Mouse (Mus musculus) mouse embryonic stem cell (cell line): Measurements from ENCODE around the gene Ano6.

Experiments used
- in situ Hi-C, 2 experiments: fragments of 300-500 bp; cut with MboI; formaldehyde crosslinking; loops; 1 replicate in 1 of 2; 3 replicates in 1 of 2; pipeline ENCODE4 v1.14.3; 2019 to 2020; ENCODE audit warnings: low sequenced_read_pairs in 2 of 2, low pct_unique_long_range_greater_than_20kb in 1 of 2, mixed read lengths in 1 of 2; ENCODE audit not compliant: unreplicated experiment in 1 of 2

Gene Ano6

DNA sequence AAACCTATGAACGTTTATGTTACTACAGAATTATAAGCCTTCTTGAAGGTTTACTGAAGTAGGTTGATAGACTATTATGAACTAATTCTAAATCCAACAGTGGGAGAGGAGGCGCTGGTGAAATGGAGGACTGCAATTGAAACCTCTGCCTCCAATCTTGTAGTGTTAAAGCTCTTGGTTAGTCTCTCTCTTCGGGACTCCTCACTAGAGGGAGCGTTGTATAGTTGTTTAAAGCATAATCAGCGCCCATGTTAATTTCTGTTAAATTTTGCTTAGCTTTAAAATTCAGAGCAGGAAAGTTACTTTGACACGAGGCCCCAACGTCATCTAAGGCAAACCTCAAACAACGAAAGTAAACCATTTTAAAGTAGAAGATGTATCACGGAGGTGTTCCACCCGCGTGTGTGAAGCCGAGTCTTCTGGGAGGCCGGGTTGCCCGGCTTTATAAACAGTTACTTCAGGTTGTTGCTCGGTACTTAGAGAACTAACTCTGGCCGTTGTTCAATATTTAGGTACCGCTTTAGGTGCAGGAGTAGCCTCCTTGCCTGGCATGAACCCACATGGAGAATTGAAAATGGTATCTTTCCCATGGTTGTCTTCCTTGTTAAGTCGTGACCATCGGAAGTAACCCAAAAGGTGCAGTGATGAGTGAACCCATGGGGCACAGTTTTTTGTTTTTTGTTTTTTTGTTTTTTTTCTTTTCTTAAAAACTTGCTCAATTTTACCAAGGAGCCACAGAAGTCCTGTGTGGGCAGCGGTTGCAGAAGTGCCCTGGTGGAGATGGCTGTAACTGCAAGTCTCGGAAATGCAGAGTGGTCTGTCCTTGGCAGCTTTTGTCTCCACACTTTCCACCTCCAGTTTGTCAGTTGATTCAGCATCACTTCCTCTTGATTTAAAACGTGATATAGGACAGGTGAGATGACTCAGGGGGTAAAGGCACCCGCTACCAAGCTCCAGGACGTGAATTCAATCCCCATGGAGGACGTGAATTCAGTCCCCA, 1.9 kb downstream of the Ano6 start:
- in situ Hi-C loops, result no loop called here

DNA sequence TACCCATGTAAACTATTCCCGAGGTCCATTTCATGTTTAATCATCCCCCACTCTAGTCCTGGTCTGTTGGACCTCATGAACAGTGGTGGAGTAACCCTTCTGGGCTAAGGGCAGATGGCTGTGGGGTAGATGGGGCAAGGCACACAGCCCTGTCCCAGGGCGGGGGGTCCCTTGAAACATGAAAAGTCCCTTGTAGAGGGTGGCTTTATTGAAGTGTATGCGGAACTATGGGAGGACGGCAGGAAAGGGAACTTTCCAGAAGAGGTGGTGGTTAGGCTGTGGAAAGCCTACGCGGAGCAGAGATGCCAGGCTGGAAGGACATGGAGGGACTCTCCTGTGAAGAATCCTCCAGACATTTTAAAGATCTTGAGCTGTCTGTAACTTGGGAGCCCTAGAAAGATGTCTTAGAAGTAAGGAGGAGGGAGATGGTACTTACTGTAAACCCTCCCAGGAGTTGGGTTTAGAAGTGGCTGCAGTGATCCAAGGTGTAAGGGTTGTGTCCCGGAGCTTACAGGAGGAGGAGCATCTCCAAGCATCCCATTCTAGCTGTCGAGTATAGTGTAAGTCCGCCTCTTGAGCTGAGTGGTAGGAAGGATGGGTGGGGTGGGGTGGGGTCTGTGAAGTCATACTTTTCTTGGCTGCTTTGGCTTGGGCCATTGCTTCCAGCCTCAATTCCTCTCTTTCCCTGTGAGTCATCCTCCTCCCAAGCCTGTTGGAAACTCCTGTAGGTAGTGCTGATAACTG, 3.3 kb downstream of the Ano6 start:
- in situ Hi-C loops, result no loop called here

DNA sequence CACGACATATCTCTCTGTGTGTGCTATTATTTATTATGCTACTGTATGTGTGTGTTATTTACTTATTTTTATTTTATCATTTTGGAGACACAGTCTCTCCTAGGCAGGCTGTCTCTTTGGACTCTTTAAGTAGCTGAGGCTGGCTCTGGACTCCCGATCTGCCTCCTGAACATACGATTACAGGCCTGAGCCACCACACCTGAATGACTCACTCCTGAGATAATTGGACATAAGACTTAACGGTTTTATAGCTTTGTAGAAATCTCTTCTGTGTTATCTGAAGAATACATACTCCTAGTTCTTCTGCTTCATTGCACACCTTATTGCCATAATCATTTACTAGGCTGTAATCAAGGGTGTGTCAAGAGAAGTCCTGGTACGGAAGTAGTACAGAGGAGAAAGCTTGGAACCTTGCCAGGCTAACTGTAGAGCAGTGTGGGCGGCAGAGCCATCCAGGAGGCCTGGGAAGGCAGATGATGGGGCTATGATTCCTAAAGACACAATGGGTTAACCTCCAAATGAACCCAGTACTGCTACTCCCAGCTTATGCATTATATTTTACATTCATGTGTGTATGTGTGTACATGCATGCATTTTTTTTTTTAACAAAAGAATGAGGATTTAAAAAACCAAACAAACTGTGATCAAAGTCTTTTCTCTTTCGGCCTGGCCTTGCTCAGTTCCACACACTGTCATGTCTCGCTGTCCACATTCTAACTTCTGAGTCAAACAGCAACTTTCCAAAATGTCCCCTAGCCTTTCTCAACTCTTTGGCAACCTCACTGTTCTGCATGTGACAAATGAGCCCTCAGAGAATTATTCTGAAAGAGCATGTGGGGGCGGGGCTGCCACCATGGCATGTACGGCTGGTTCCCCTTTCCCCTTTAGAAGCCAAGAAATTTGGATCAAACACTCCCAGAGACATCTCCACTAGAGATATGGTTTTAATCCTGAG, 4.2 kb downstream of the Ano6 start:
- in situ Hi-C loops, result no loop called here

DNA sequence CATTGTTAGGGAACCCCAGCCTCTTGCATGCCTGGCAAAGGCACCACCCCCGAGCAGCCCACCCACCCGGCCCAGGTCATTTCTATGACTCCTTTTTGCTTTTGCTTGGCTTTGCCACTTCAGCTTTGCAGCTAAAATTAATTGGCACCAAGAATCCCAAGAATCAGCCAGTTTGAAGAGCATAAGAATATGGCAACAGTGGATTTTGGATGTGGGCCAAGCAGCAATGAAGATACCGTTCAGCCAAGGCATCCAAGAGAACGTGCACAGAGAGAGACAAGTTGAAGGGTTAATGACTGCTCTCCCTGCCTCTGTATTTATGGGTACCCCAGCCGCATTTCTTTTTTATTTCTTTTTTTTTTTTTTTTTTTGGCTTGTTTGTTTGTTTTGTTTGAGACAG, 5.4 kb downstream of the Ano6 start:
- in situ Hi-C loops, result no loop called here

DNA sequence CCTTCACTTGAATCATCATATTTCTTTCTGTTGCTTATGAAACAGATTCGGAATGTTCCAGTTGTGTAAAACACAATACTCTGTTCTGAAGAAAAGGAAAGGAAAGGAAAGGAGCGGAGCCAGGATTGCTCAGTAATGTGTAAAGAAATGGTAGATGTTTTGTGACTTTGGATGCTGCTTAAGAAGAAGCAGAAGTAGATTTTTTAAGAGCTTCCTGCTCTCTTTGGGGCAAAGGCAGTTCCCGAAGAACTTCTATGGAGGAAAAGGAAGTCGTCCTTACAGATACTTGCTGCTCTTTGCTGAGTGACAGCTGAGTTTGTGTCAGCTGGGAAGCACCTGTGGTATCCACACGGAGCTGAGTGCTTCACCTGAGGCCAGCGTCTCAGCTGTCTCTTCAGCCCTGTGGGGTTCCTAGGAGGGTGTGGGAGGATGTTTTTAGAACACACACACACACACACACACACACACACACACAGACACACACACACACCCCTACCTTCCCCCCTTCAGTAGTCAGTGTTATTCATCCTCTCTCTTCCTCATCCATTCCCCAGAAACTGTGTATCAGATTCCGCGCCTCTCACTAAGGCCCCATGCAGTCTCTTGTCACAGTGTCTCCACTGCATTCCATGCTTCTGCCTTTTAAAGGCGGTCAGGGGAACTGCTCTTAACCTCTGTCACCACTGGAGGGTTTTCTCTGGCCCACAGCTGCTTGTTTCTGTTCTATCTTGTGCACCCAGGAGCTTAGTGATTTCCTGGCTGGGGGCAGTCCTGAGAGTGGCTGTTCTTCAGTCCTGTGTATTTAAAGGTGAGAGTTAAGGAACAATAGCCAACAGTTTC, 6.7 kb downstream of the Ano6 start:
- in situ Hi-C loops, result no loop called here

DNA sequence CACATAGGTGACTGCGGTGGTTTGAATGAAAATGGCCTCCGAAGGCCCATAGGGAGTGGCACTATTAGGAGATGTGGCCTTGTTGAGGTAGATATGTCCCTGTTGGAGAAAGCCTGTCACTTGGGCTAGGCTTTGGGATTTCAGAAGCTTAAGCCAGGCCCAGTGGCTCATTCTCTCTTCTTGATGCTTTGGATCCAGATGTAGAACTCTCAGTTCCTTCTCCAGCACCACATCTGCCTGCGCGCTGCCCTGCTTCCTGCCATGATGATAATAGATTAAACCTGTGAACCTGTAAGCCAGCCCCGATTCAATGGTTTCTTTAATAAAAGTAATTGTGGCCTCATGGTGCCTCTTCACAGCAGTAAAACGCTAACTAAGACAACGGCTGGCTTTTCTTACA, 7.6 kb downstream of the Ano6 start:
- in situ Hi-C loops, result no loop called here

DNA sequence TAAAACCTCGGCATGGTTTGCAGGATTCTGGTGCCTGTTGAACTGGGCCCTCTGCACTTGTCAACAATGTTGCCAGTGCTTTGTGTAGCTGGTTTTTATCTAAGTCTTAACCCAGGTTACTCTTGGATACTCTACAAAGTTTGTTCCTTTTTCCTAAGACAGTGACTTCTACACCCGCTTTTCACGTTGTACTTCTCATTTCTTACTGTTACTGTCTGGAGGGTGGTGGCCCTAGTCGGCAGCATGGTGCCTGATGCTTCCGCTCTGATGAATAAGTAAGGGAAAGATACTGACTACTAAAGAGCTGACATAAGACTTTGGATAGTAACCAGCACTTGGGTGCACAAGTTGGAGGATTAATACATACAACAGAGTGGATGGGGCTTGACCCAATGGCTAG, 9.0 kb downstream of the Ano6 start:
- in situ Hi-C loops, result no loop called here

DNA sequence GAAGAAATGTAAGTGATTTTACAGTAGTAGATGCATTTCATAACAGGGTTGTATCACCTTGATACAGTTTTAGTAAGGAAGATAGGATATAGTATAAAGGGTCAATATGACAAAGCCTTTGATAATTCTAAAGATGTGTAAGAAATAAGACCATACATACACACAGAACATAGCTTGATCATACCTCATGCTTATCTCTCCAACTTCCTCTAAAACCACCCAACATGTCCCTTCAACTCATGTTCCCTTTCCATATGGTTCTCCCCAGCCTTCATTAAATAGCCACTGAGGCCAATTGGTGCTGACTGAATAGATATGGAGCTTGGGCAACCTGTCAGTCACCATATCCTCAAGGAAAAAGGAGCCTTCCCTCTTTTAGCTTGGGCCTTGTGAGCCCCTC, 9.4 kb downstream of the Ano6 start:
- in situ Hi-C loops, result no loop called here

DNA sequence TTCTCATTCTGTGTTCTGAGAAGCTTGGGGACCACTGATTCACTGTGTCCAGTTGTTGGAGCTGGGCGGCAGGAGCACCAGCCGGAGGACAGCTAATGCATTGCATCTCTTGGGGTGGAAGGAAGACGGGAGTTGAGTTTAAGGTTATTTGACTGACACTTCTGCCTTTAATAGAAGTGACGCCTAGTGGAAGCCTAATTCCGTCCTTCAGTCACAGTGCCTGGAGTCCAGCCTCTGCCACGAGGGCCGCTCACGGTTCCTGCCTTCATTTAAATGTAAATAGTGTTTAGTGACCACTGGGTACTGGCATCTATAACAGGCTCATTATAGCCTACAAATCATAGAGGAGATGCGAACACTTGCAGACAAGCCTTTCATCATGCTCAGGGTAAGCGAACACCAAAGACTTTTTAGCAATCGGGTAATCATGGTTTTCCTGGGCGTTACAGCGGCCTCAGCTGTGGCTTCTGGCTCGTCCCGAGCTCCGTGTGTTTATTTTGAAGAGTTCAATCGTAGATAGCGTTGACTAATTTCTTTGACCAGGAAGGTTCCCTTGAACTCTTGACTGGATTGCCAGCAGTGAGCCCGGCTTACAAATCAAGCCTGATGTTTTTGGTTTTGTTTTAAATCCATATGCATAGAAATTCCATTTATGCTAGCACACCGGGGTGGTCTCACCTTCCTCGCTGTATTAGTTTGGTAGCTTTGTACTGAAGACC, 10.8 kb downstream of the Ano6 start:
- in situ Hi-C loops, result no loop called here

DNA sequence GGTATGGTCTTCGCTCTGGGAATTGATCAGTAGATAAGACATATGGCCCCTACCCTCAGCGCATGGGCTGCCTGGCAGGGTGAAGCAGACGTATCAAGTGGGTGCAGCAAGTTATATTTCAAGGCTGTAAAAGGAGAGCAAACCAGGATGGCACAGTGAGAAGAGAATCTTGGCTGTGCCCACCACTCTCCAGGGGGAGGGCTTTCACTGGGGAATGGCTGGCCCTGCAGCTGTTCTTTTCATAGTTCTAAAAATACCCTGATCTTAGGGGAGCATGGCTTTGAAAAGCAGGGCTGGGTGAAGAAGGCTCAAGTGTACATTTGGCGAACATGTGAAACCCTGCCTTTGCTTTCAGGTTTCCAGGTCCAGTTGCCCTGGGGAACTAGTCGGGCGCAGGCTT, 11.5 kb downstream of the Ano6 start:
- in situ Hi-C loops, result no loop called here

DNA sequence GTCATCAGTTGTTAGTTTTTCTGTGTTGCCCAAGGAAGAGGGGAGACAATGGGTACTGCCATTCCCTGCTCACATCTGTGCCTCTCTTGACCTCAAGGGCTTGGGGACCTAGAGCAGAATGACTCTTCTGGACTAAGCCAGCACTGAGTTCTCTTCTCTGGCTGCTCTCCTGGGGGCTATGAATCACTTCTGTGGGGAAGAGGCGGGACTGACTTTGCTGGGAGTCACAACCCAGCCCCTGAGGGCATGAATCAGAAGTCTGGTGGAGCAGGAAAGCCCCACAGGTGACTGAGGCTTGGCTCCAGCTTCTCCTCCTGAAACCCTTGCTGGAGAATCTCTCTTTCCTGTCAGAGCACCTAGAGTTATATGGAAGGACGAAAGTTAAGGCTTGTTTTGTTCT, 12.1 kb downstream of the Ano6 start:
- in situ Hi-C loops, result no loop called here

DNA sequence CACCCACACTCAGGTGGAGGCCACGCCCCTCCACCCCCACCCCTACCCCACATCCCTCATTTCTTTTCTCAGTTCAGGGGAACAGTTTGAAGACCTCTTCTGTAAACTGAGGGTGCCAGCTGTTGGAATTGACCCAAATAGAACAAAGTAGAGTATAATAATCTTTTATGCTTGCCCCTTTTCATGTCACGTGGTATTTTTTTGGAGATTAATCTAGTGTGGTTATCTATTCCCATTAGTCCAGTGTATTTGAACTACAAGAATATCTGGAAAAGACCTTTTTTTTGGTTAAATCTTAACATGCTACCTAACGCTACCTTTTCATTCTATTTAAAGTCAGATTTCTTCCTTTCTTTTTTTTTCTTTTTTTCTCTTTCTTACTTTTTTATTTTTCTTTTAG, 12.8 kb downstream of the Ano6 start:
- in situ Hi-C loops, result no loop called here

DNA sequence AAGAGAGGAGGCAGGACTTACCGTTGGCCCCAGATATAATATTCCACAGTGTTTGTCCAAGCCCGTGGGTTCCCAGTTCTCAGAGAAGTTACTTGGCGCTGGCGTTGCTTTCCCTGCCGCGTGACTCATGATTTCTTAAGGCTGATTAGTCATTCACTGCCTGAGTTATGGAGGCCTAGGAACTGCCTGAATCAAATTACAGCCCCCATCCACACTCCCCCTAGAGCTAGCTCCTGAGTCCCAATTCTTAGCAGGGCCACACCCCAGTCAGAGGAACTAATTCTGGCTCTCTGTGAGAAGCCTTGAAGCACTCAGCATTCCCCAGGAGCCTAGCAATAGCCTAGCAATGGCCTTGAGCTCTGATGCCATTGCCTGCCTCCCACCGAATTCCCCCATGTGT, 13.6 kb downstream of the Ano6 start:
- in situ Hi-C loops, result no loop called here

DNA sequence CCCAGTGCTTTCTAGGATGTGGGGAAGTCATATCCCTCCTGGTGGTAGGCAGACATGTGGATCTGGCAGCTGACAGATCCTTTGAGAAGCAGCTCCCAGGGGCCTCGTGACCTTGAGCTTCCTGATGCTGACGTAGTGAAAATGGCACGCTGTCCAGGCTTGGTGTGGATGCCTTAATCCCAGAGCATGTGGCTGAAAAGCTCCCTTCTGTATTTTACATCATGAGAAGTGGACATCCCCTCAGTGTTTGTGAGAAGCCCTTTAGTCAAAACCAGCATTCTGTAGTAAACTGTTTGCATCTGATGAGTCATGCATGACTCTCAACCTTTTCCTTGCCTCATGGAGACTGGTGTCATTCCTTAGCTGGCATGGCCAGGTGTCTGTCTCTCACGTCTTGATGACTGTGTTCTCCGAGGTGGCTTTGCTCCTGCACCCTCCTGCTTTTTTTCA, 14.4 kb downstream of the Ano6 start:
- in situ Hi-C loops, result no loop called here

DNA sequence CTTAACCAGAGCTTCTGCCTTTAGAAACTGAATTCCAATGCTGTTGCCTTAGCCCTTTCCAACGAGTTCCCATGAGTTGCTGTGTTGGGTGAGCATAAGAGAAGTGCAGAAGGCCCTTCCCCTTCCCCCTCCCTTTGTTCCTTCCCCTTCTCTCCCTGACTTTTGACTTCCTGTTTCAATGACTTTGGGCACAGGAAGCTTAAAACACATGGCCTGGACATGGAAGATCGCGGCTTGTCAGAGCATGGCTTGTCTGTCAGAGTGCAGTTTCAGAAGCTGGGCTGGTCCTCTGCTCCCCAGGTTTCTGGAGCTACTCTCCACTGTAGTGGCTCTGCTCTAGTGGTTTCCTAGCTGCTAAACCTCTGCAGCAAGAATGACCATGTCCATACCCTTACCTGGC, 17.3 kb downstream of the Ano6 start:
- in situ Hi-C loops, result no loop called here

DNA sequence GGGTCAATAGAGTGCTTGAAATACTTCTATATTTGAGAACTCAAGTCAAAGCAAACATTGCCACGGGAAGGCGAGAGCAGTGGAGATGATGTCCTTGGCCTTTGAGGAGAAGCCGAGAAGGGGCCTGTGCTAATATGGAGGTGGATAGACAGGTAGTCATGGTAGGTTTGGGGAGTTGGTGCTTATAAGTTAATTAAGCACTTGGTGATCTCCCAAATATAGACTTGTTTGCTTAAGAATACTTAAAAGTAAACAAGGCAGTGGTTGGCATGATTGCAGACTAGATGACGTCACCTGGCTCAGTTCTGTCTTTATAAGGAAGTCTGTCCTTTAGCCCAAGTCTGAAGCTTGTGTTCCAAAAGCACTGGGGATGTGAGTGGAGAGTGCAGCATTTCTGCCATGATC, 19.7 kb downstream of the Ano6 start:
- in situ Hi-C loops, result no loop called here

DNA sequence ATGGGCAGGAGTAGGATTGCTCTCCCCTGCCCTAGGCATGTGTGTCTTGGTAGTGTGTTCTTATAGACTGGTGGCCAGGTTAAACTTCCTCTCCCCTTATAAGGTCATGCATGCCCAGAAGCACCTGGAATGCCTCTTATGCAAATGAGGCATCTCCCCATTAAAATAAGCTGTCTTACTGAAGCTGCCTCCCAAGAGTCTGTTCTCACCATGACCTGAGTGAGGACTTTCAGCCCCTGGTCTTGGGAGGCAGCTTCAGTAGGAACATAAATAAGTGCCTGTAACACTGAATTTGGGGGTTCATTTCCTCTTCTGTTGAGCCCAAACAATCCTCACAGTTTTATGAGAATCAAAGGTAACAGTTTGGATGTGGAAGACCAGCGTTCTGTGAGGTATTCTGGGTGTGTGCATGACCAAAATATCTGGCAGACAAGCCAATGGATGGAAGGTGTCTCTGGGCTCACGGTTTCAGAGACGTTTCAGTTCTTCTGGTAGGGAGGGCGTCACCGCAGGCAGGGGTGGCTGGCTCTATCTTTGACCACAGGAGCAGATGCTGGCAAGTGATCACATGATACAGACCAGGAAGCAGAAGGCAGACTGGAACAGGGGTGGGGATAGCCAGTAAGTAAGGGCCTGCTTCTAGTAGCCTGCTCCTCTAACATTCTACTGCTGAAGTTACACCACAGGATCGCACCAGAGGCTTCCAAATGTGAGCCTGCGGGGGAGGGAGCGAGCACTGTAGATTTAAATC, 22.4 kb downstream of the Ano6 start:
- in situ Hi-C loops, result no loop called here
